Mouse (Mus musculus): ENCODE results near the gene Tmem106a. TPM values are rescaled to one million over a fixed set of nuclear protein-coding genes. Genes with fewer than 3 reads are reported as not detected.

Gene Tmem106a
- 1.5 and 2.1 TPM in 2 replicates for polyA plus RNA-seq (2016; fragmentation: Nextera tagmentation; extraction: Ambion mirVana)

DNA sequence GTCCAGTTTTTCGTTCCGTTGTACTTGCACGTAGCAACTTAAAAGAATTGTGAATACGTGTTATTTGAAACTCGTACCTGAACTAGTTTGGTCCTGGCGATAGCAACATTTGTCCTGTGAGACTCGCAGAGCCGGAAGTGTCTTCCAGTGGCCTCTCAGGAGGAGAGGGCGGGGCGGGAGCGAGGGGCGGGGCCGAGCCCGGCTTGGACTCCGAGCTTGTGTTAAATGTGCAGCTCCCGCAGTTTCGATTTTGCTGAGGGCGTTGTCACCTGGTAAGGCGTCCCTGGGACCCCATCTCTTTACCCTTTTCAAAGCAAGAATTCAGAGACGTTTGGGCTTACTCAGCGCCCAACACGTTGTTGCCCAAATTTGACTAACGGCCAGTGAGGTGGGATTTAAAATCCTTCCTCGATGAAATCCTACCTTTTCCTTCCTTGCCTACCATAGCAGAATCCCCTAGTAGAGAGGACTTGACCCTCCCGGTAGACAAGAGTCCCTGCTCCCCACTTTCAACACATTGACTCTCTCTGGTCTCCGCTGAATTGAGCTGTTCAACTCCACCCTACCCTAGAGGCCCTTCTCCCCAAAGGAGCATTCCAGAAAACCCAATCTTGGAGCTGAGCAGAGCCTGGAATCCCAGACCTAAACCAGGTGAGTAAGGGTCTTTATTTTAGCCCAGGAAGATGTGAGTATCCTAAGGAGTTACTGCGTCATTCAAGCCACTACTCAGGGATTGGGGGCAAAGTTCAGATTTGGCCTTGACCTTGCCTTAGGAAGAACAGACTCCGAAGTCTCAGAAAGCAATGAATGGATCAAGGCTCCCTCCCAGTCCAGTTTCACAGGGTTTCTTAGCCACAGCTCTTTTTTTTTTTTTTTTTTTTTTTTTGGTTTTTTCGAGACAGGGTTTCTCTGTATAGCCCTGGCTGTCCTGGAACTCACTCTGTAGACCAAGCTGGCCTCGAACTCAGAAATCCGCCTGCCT is at the start of gene Tmem106a:
Gene Tmem106a, plus strand, starts transcription at position 189 of the 982 bp plus-strand sequence.
- 0 out of 2 replicates have a peak within 1 kb of the TSS, but pooled peaks have one; percentile 16 for H3K27ac ChIP-seq (replicated peaks)

DNA sequence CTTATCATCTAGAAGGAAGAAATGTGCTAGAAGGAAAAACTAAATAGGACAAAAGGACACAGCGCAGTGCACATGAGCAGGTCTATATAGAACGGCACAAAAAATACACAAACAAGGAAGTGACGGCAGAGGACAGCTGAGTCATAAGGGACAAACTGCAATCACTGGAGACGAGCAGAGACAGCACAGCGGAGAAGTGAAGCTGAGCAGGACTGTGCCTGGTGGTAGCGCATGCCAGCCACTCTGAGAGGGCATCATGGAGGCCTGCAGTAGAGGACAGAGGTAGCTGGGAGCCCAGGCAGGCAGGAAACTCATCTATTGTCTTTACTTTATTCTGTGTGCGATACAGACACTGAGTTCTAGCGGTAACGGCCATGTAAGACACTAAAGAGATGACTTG is 38.5 kb upstream of the Tmem106a start:
- 93% methylated on average over 9 of the region's 9 CpGs for WGBS
- Histone ChIP-seq H3K27me3 (replicated peaks; ENCODE audit: low read depth, poor library complexity, severe bottlenecking) (no peaks in the 10 kb centered on the region), H3K9me3 (no peaks in the 10 kb centered on the region), H3K27ac (replicated peaks) (no peak overlapping the region), H3K4me1 (0 out of 2 replicates have a peak, but pooled peaks cover 6% of the 10 kb centered on the region), H3K4me3 (no peak overlapping the region), H3K36me3 (replicated peaks) (peaks cover 89% of the 10 kb centered on the region)
- no peak for DNase-seq (ENCODE audit: low spot score)

More for the DNA sequence above, at the start of gene Tmem106a:
- Histone ChIP-seq H3K4me3 (peak within 1 kb of the TSS; percentile 54), H3K27me3 (replicated peaks; ENCODE audit: low read depth, poor library complexity, severe bottlenecking) (no peaks in the 10 kb centered on the region), H3K4me1 (peaks cover 9% of the 10 kb centered on the region), H3K9me3 (no peaks in the 10 kb centered on the region), H3K36me3 (replicated peaks) (peaks cover 45% of the 10 kb centered on the region)
- WGBS: 20% methylated on average over 31 of the region's 31 CpGs
- peak; percentile 84 for DNase-seq (ENCODE audit: low spot score)

DNA sequence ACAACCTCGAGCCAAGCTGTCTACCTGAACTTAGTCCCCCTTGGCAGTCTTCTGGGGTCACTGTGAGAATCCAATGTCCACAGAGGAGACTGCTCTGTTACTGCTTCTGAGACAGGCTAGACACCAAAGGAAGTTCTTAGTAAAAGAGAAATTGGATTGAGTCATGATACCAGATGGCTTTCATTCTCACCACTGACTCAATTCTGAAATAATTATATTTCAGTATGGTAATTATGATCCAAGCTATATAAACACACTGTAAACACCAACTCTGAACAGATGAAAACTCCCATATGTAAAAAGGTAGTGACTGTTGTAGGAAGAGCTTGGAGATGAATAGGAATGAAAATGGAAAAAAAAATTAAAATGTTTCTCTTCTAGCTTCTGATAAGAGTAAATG is 37.9 kb upstream of the Tmem106a start:
- 80% methylated on average over 1 of the region's 1 CpGs for WGBS

DNA sequence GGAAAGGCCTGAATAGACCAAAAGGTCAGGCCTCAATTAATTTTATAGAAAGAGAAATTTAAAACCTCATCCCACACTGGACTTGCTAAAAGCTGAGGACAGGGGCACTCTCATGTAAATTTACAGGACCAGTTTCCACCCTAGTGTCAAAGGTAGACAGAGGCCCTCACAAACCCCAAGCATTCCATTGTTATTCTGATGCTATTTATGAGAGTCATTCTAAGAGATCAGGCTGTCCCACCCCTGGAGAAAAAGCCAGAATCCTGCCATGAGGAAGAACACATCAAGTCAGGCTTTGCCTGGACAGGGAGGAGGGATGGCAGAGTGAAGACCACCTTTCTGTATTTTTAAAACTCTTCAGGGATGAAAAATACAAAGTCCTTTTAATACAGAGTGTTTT is 33.5 kb upstream of the Tmem106a start:
- Histone ChIP-seq H3K36me3 (replicated peaks) (peaks cover 61% of the 10 kb centered on the region), H3K27me3 (replicated peaks; ENCODE audit: low read depth, poor library complexity, severe bottlenecking) (no peaks in the 10 kb centered on the region), H3K4me3 (no peak overlapping the region), H3K27ac (replicated peaks) (no peak overlapping the region), H3K9me3 (no peaks in the 10 kb centered on the region), H3K4me1 (peaks cover 14% of the 10 kb centered on the region)
- DNase-seq (ENCODE audit: low spot score): no peak

More for the DNA sequence above, 37.9 kb upstream of the Tmem106a start:
- no peak for DNase-seq (ENCODE audit: low spot score)
- no peak overlapping the region for H3K27ac ChIP-seq (replicated peaks)
- H3K4me3 ChIP-seq: no peak overlapping the region
- no peaks in the 10 kb centered on the region for H3K27me3 ChIP-seq (replicated peaks; ENCODE audit: low read depth, poor library complexity, severe bottlenecking)
- no peaks in the 10 kb centered on the region for H3K9me3 ChIP-seq
- H3K4me1 ChIP-seq: 0 out of 2 replicates have a peak, but pooled peaks cover 6% of the 10 kb centered on the region
- peaks cover 90% of the 10 kb centered on the region for H3K36me3 ChIP-seq (replicated peaks)

DNA sequence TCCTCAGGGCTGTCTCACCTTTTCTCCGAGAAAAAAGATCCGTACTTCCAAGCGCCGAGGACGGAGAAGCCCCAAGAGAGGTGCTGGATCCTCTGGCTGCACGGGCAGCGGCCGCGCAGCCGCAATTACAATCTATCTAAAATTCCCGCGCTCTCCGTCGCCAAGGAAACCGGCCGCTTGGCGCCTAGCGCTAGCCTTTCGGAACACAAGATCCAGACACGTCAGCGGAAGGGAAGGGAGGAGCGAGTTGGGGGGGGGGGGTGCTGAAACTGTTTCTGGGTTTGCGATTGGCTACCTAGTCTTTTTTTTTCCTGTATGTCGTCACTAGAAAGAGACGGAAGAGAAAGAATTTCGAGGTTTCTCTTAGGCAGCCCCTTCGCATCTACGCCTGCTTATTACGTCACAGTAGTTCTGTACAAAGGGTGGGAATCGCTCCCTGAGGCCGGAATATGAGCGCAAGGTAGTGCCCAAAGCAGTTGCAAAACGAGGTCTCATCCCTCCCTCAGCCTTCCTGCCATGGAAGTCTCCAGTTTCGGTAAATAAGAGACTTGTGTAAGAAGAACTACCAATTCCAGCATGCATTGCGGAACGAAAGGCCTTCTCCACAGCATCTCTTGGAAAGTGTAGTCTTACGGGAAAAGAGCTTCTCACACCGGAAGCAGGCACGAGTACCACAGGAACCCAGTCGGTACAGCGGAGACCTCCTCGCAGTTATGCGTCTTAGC is 30.1 kb upstream of the Tmem106a start, which contains the start of the genes Brca1 and Nbr1:
Gene Brca1, minus strand, starts transcription at position 205 of the 725 bp plus-strand sequence.
Gene Nbr1, plus strand, starts transcription at position 399 of the 725 bp plus-strand sequence.
- Histone ChIP-seq H3K4me3 (peak within 1 kb of the TSS; percentile 86), H3K27me3 (replicated peaks; ENCODE audit: low read depth, poor library complexity, severe bottlenecking) (no peaks in the 10 kb centered on the region), H3K4me1 (peaks cover 24% of the 10 kb centered on the region), H3K9me3 (no peaks in the 10 kb centered on the region), H3K27ac (replicated peaks) (peak within 1 kb of the TSS; percentile 98), H3K36me3 (replicated peaks) (peaks cover 52% of the 10 kb centered on the region)
- under 1% methylated on average over 43 of the region's 43 CpGs for WGBS
- DNase-seq (ENCODE audit: low spot score): peak; percentile 98

DNA sequence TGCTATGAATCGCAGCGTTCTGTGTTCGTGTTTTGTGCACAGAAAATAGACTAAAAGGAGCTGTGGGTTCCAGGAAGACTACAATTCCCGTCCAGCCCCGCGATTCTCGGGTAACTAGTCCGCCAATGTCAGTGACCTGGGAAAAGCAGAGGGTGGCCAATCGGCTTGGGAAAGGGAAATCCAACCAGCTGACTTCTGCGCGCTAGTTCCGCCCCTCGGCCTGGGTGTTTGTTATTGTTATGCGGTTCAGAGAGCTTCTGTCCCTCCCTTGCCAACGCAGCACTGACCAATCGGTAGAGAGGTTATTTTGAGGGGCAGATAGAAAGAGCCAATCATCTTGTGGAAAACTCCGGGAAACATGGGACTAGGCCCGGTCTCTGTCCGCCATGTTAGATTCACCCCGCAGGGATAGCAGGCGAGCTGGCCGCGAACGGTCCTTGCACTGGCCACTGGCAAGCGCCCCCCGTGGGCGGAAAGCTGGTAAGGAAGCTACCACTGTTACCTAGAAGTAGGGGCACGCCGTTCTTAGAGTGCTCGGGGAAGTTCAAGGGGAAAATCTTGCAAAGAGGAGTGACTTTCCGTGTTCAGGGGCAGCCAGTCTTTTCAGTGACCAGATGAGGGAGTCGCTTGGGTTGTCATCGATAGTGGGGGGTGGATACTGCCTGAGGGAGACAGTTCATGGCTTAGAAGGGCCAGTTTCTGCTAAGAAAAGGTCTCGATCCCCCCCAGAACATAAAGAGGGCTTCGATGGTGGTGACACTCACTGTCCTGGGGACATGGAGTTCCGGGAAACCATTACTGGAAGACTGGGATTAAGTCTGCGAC is 29.4 kb upstream of the Tmem106a start:
- Histone ChIP-seq H3K4me3 (peak overlapping the region; percentile 86), H3K9me3 (no peaks in the 10 kb centered on the region), H3K27me3 (replicated peaks; ENCODE audit: low read depth, poor library complexity, severe bottlenecking) (no peaks in the 10 kb centered on the region), H3K27ac (replicated peaks) (peak overlapping the region; percentile 98), H3K36me3 (replicated peaks) (peaks cover 52% of the 10 kb centered on the region), H3K4me1 (peaks cover 24% of the 10 kb centered on the region)
- peak; percentile 97 for DNase-seq (ENCODE audit: low spot score)
- WGBS: under 1% methylated on average over 37 of the region's 37 CpGs

- DNase-seq (ENCODE audit: low spot score): no peak
- Histone ChIP-seq H3K27ac (replicated peaks) (peak overlapping the region; percentile 98), H3K4me3 (peak overlapping the region; percentile 86), H3K4me1 (peaks cover 24% of the 10 kb centered on the region), H3K9me3 (no peaks in the 10 kb centered on the region), H3K27me3 (replicated peaks; ENCODE audit: low read depth, poor library complexity, severe bottlenecking) (no peaks in the 10 kb centered on the region), H3K36me3 (replicated peaks) (peaks cover 52% of the 10 kb centered on the region)
- WGBS: 27% methylated on average over 8 of the region's 8 CpGs
Measured at GRCm38 (mm10) chr11:101553354-101553930, 28.6 kb upstream of the Tmem106a start.

DNA sequence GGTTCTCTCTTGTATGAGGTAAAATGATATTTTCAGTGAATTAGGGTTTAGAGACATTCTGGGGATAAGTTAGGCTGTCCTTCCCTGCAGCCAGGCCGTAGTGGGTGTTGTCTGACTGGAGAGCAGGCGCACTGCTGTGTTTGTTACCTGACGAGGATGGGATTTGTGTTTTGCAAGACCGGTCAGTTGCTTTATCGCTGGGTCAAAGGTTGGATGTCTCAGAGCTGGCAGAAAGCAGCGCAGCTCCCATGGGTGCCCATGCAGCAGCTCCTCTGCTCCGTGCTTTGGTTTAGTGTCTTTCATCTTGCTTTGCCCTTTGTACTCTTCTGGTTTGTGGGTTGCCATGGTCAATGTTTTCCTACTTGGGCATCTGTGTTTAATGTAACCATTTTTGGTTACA is 25.5 kb upstream of the Tmem106a start:
- no peak for DNase-seq (ENCODE audit: low spot score)
- WGBS: 87% methylated on average over 7 of the region's 7 CpGs
- Histone ChIP-seq H3K4me3 (no peak overlapping the region), H3K27me3 (replicated peaks; ENCODE audit: low read depth, poor library complexity, severe bottlenecking) (no peaks in the 10 kb centered on the region), H3K4me1 (peaks cover 12% of the 10 kb centered on the region), H3K36me3 (replicated peaks) (peaks cover 65% of the 10 kb centered on the region), H3K27ac (replicated peaks) (no peak overlapping the region), H3K9me3 (no peaks in the 10 kb centered on the region)

GRCm38 (mm10) chr11:101556954-101557353 is 25.1 kb upstream of the Tmem106a start:
- no peak for DNase-seq (ENCODE audit: low spot score)
- Histone ChIP-seq H3K27ac (replicated peaks) (no peak overlapping the region), H3K36me3 (replicated peaks) (peaks cover 69% of the 10 kb centered on the region), H3K4me3 (no peak overlapping the region), H3K27me3 (replicated peaks; ENCODE audit: low read depth, poor library complexity, severe bottlenecking) (no peaks in the 10 kb centered on the region), H3K9me3 (no peaks in the 10 kb centered on the region), H3K4me1 (peaks cover 12% of the 10 kb centered on the region)
- 89% methylated on average over 2 of the region's 2 CpGs for WGBS

DNA sequence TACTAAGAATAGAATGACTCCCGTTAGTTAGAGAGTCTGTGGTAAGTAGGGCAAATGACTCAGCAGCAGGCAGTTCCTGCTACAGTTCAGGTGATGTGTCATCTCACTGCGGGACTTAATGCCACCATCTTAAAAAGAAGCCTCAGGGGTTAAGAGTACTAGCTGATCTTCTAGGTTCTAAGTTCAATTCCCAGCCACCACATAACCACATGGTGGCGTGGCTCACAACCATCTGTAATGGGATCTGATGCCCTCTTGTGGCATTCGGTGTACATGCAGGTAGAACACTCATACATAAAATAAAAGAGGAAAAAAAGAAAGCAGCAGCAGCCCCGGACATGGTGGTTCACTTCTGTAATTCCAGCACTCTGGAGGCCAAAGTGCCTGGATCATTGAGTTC is 19.7 kb upstream of the Tmem106a start:
- H3K4me1 ChIP-seq: no peaks in the 10 kb centered on the region
- peaks cover 97% of the 10 kb centered on the region for H3K36me3 ChIP-seq (replicated peaks)
- H3K27me3 ChIP-seq (replicated peaks; ENCODE audit: low read depth, poor library complexity, severe bottlenecking): no peaks in the 10 kb centered on the region
- no peaks in the 10 kb centered on the region for H3K9me3 ChIP-seq
- H3K4me3 ChIP-seq: no peak overlapping the region
- H3K27ac ChIP-seq (replicated peaks): no peak overlapping the region
- peak; percentile 53 for DNase-seq (ENCODE audit: low spot score)
- 44% methylated on average over 5 of the region's 5 CpGs for WGBS

DNA sequence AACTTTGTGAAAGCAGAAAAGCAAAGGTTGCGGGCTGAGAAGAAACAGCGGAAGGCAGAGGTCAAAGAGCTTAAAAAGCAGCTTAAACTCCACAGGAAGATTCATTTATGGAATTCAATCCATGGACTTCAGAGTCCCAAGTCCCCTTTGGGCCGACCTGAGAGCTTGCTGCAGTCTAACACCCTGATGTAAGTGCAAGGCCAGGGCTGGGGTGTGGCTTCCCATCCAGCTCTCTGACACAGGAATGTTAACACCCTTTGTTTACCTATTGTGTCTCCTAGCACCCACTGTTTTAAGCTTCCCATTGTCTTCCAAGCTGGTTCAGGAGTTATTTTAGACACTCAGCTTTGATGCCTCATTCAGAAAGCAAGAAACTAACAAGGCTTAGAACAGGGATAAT is 13.6 kb upstream of the Tmem106a start:
- no peak for DNase-seq (ENCODE audit: low spot score)
- Histone ChIP-seq H3K27me3 (replicated peaks; ENCODE audit: low read depth, poor library complexity, severe bottlenecking) (no peaks in the 10 kb centered on the region), H3K9me3 (no peaks in the 10 kb centered on the region), H3K4me3 (no peak overlapping the region), H3K36me3 (replicated peaks) (peaks cover 98% of the 10 kb centered on the region), H3K4me1 (no peaks in the 10 kb centered on the region), H3K27ac (replicated peaks) (no peak overlapping the region)
- WGBS: 91% methylated on average over 3 of the region's 3 CpGs

Measured in embryonic facial prominence, embryonic 10.5 days (tissue).